Mouse (Mus musculus) stomach, postnatal 0 days (tissue): ENCODE measurements around the gene Tmem19.

Source experiments
- CTCF ChIP-seq: IDR thresholded peaks from 2 replicates; pipeline ENCODE4 v1.5.1; 2016; ENCODE audit warnings: antibody characterized with exemption, low read depth, mild to moderate bottlenecking, moderate library complexity
- EP300 ChIP-seq: optimal IDR thresholded peaks from 2 replicates; pipeline ENCODE3; 2016; ENCODE audit warnings: antibody characterized with exemption

DNA sequence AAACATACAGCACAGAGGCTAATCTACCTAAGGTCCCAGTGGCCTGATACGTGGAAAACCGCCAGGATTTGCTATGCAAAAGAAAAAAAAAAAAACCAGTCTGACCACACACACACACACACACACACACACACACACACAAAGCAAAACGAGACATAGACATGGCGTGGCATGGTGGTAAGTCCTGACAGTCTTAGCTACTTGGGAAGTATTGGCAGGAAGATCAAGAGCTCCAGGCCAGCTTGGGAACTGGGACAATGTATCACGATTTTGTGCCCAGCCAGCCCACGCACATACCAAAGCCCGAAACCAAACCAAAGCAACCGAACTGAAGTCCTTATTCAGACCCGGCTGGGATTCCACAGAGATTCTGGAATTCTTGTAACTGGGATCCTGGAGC is 28.8 kb downstream of the Tmem19 start:
- TF ChIP-seq EP300 (no peak), CTCF (no peak)
